8 mouse cellular contexts compared by ENCODE assay signal in the genomic region with DNA sequence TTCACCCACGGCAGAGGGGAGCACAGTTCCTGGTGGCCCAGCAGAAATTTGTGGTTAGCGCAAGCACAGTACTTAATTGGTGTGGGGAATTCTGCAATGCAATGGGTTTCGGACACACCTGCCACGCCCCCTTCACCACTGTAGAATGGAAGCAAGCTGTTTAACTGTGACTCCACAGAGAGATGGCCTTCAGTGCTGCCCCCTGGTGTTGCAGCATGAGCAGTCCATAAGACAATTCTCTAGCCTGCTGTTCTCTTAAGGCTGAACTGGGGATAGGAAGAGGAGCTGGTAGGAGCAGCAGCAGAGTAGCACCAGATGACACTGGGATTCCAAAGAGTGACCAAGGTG.
DNase-seq lines count a peak whose midpoint lies in the region; ATAC-seq and TF ChIP-seq lines count a peak whose summit lies in the region.

No protein-coding gene starts in this region.

- peak; percentile 61 to 82 for DNase-seq in heart, adult 18-20 months
- DNase-seq in embryo, embryonic 11 days, result peak; percentile 85
- DNase-seq in gastrocnemius, postnatal 25 days, result peak; percentile 53
- peak; percentile 61 to 69 for DNase-seq in left cerebral cortex, postnatal 36 days (ENCODE audit: low spot score in 2 of 2)
- DNase-seq in stomach, postnatal 0 days (ENCODE audit: low spot score), result peak; percentile 80

- no peaks in the 10 kb centered on the region for H3K4me1 ChIP-seq in heart, embryonic 12.5 days (replicated peaks)
- H3K4me1 ChIP-seq in intestine, postnatal 0 days (replicated peaks; ENCODE audit: control insufficient read depth, insufficient read depth, low read length), result no peaks in the 10 kb centered on the region
- 0 out of 2 replicates have a peak, but pooled peaks cover 4% of the 10 kb centered on the region for H3K4me1 ChIP-seq in midbrain, embryonic 13.5 days (replicated peaks)
- H3K4me1 ChIP-seq in stomach, postnatal 0 days (replicated peaks; ENCODE audit: control insufficient read depth, insufficient read depth), result no peaks in the 10 kb centered on the region

- no peak overlapping the region for H3K4me2 ChIP-seq in heart, embryonic 12.5 days
- H3K4me2 ChIP-seq in intestine, postnatal 0 days (replicated peaks; ENCODE audit: low read depth), result no peak overlapping the region
- peak overlapping the region; percentile 50 for H3K4me2 ChIP-seq in midbrain, embryonic 13.5 days (replicated peaks)
- peak overlapping the region; percentile 11; the same call in 1 of the 2 replicates for H3K4me2 ChIP-seq in stomach, postnatal 0 days (replicated peaks; ENCODE audit: low read depth)

- TF ChIP-seq CTCF in intestine, postnatal 0 days (IDR thresholded peaks at IDR 0.05; ENCODE audit: low read depth), result peak; percentile 88
- peak; percentile 93 for TF ChIP-seq CTCF in stomach, postnatal 0 days (IDR thresholded peaks at IDR 0.05; ENCODE audit: low read depth)

- no peaks in the 10 kb centered on the region for H3K27me3 ChIP-seq in heart, embryonic 12.5 days (replicated peaks)
- no peaks in the 10 kb centered on the region for H3K27me3 ChIP-seq in intestine, postnatal 0 days (replicated peaks; ENCODE audit: control insufficient read depth, insufficient read depth, low read length)
- H3K27me3 ChIP-seq in midbrain, embryonic 13.5 days, result no peaks in the 10 kb centered on the region
- no peaks in the 10 kb centered on the region for H3K27me3 ChIP-seq in stomach, postnatal 0 days (ENCODE audit: control insufficient read depth, insufficient read depth, low read length)

- H3K4me3 ChIP-seq in heart, embryonic 12.5 days, result no peak overlapping the region
- H3K4me3 ChIP-seq in intestine, postnatal 0 days (ENCODE audit: low read depth, low read length), result no peak overlapping the region
- peak overlapping the region; percentile 28 for H3K4me3 ChIP-seq in midbrain, embryonic 13.5 days (replicated peaks)
- H3K4me3 ChIP-seq in stomach, postnatal 0 days (ENCODE audit: low read depth, low read length), result no peak overlapping the region

- no peak for ATAC-seq in heart, embryonic 12.5 days (ENCODE audit: insufficient number of reproducible peaks, low FRiP score)
- no peak for ATAC-seq in intestine, postnatal 0 days
- ATAC-seq in midbrain, embryonic 13.5 days, result peak; percentile 90
- ATAC-seq in stomach, postnatal 0 days (ENCODE audit: low FRiP score, low TSS enrichment), result peak; percentile 71

- intact Hi-C loops in left cerebral cortex, postnatal 36 days (cut with DNase I), result loop anchor here (2.0 kb wide), 2 partner anchors 537 to 775 kb away; partner anchors contain the start of gene Plcb1

- H3K9me3 ChIP-seq in heart, embryonic 12.5 days (replicated peaks), result no peaks in the 10 kb centered on the region
- no peaks in the 10 kb centered on the region for H3K9me3 ChIP-seq in intestine, postnatal 0 days (ENCODE audit: control insufficient read depth)
- no peaks in the 10 kb centered on the region for H3K9me3 ChIP-seq in midbrain, embryonic 13.5 days
- H3K9me3 ChIP-seq in stomach, postnatal 0 days (ENCODE audit: control insufficient read depth, low read length), result no peaks in the 10 kb centered on the region

- no peak overlapping the region for H3K27ac ChIP-seq in heart, embryonic 12.5 days (ENCODE audit: poor library complexity, severe bottlenecking)
- no peak overlapping the region for H3K27ac ChIP-seq in intestine, postnatal 0 days (ENCODE audit: low read depth, low read length)
- 0 out of 2 replicates have a peak overlapping the region, but pooled peaks have one; percentile 17 for H3K27ac ChIP-seq in midbrain, embryonic 13.5 days
- no peak overlapping the region for H3K27ac ChIP-seq in stomach, postnatal 0 days (replicated peaks)

- no peak overlapping the region for H3K9ac ChIP-seq in heart, embryonic 12.5 days
- H3K9ac ChIP-seq in intestine, postnatal 0 days (ENCODE audit: low read depth, low read length), result no peak overlapping the region
- H3K9ac ChIP-seq in midbrain, embryonic 13.5 days (replicated peaks), result peak overlapping the region; percentile 32; the same call in 1 of the 2 replicates
- H3K9ac ChIP-seq in stomach, postnatal 0 days (ENCODE audit: low read length), result no peak overlapping the region

- WGBS in heart, embryonic 12.5 days, result 51% methylated on average over 4 of the region's 4 CpGs
- 48% methylated on average over 4 of the region's 4 CpGs for WGBS in intestine, postnatal 0 days
- 29% methylated on average over 4 of the region's 4 CpGs for WGBS in midbrain, embryonic 13.5 days
- WGBS in stomach, postnatal 0 days, result 36% methylated on average over 4 of the region's 4 CpGs

- no peaks in the 10 kb centered on the region for H3K36me3 ChIP-seq in heart, embryonic 12.5 days
- no peaks in the 10 kb centered on the region for H3K36me3 ChIP-seq in intestine, postnatal 0 days (ENCODE audit: control insufficient read depth, insufficient read depth)
- no peaks in the 10 kb centered on the region for H3K36me3 ChIP-seq in midbrain, embryonic 13.5 days
- H3K36me3 ChIP-seq in stomach, postnatal 0 days (ENCODE audit: control insufficient read depth, insufficient read depth, low read length), result no peaks in the 10 kb centered on the region

- TF ChIP-seq EP300 in stomach, postnatal 0 days (optimal IDR thresholded peaks at IDR 0.05), result no peak

Comparison
In these comparisons a context has a peak if more than half of its experiments do, and no peak if none do; other contexts are left out.
1. ATAC-seq: peak in midbrain, embryonic 13.5 days (single experiment) and stomach, postnatal 0 days (single experiment); none in heart, embryonic 12.5 days (single experiment) and intestine, postnatal 0 days (single experiment).
2. H3K4me2 ChIP-seq: peak in midbrain, embryonic 13.5 days (single experiment) and stomach, postnatal 0 days (single experiment); none in heart, embryonic 12.5 days (single experiment) and intestine, postnatal 0 days (single experiment).
3. Peak in every context shown above with its lines, with median percentiles within 50 percentile points of each other: DNase-seq.